Mouse (Mus musculus) erythroblast, embryonic 14.5 days (primary cell): Measurements from ENCODE around the gene AL732309.1.

Experiments
- GATA1 ChIP-seq: IDR thresholded peaks from 2 replicates; pipeline ENCODE4 v1.6.1; 2012; ENCODE audit warnings: low read length, inconsistent platforms, mixed read lengths
- TAL1 ChIP-seq: IDR thresholded peaks from 3 replicates; pipeline ENCODE4 v1.6.1; 2012; ENCODE audit warnings: low read length, inconsistent platforms, mixed read lengths

GRCm38 (mm10) chr2:25213266-25213865, 33.3 kb downstream of the AL732309.1 start:
- TF ChIP-seq GATA1 (no peak), TAL1 (no peak)
